Mouse (Mus musculus): Measurements from ENCODE around the gene Trim62. TPM values are rescaled to one million over a fixed set of nuclear protein-coding genes. Genes with fewer than 3 reads are reported as not detected.
"Not testable (repeated sequence)": the region's sequence is repeated elsewhere in the genome, so short reads cannot be mapped to it uniquely, and the experiment has no call there.

The Trim62 gene
- polyA plus RNA-seq, 1 experiment from 2014 or later: 0.15 TPM

DNA sequence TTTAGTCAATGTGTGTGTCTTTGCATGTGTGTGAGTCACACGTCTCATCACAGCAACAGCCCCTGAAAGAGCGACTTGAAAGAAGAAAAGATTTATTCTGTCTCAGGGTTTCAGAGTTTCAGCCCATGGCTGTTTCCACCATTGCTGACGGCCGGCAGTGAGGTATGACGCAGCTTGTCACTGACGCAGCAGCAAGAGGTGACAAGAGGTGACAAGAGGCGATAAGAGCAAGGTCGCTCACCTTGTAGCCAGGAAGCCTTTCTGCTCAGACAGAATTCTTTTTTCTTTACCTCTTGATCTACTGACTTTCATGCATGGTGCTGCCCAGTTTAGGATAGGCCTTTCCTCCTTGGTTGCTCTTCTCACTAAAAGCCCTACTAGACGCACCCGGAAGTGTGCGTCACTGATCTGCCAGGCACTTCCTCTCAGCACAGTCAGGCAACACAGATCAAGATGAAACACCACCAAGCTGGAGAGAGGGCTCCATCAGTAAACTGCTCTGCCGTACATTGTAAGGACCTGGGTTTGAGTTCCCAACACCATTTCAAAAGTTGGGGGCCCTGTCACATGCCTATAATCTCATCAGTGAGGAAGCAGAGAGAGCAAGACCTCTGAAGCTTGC, 31.0 kb upstream of the Trim62 start:
- H3K27me3 ChIP-seq (ENCODE audit: control insufficient read depth, insufficient read depth, low read depth, low read length): no peaks in the 10 kb centered on the region
- H3K27ac ChIP-seq (ENCODE audit: low read length): no peak overlapping the region
- H3K9me3 ChIP-seq (replicated peaks; ENCODE audit: control insufficient read depth, low read length): no peaks in the 10 kb centered on the region
- H3K4me3 ChIP-seq (ENCODE audit: low read depth, low read length): no peak overlapping the region
- H3K4me1 ChIP-seq (ENCODE audit: control insufficient read depth, low read depth, low read length): peaks cover 26% of the 10 kb centered on the region
- no peak overlapping the region for H3K4me2 ChIP-seq (ENCODE audit: low read depth, low read length)
- no peak for ATAC-seq (ENCODE audit: low read depth)
- H3K9ac ChIP-seq (ENCODE audit: low read depth, low read length): no peak overlapping the region
- no peaks in the 10 kb centered on the region for H3K36me3 ChIP-seq (ENCODE audit: control insufficient read depth, insufficient read depth)
- 64% methylated on average over 12 of the region's 12 CpGs for WGBS (ENCODE audit: insufficient replicate concordance)

DNA sequence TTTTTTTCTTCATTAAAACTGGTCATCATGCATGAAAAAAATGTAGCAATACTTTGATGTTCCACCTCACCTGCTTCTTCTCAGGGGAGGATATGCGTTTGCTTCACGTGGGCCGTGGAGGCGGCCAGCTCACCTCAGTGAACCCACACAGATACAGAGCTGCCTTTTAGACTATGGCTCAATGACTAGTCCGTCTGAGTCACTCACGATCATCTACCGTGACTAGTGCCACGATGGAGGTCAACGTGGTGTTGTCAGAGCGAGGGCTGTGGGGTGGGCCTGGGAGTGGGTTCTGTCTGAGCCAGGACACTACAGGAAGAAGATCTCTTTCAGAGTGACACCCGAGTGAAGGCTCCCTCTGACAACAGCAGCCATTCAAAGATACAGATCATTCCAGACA, 30.3 kb upstream of the Trim62 start:
- Histone ChIP-seq H3K36me3 (ENCODE audit: control insufficient read depth, insufficient read depth) (no peaks in the 10 kb centered on the region), H3K4me2 (ENCODE audit: low read depth, low read length) (no peak overlapping the region), H3K27me3 (ENCODE audit: control insufficient read depth, insufficient read depth, low read depth, low read length) (no peaks in the 10 kb centered on the region), H3K9ac (ENCODE audit: low read depth, low read length) (no peak overlapping the region), H3K4me1 (ENCODE audit: control insufficient read depth, low read depth, low read length) (peaks cover 32% of the 10 kb centered on the region), H3K9me3 (replicated peaks; ENCODE audit: control insufficient read depth, low read length) (no peaks in the 10 kb centered on the region), H3K27ac (ENCODE audit: low read length) (no peak overlapping the region), H3K4me3 (ENCODE audit: low read depth, low read length) (no peak overlapping the region)
- no peak for ATAC-seq (ENCODE audit: low read depth)
- 81% methylated on average over 11 of the region's 11 CpGs for WGBS (ENCODE audit: insufficient replicate concordance)

DNA sequence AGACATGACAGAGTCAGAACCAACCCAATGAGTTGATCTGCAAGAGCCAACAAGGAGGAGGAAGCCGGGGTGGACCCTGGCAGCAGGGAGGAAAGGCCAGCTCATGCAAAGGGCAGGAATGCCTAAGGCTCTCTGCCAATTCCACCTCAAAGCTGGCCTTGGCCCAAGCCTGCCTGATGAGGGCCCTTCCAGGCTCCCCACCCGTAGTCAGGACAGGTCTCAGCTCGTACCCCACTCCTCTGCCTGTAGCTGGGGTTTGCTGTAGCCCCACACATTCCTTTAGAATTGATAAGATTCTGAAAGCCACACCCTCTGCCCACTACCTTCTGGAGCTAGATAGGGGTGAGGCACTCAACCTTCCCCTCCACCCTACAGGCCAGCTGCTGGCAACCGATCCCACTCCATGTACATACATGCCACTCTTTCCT, 27.8 kb upstream of the Trim62 start:
- peaks cover 32% of the 10 kb centered on the region for H3K4me1 ChIP-seq (ENCODE audit: control insufficient read depth, low read depth, low read length)
- H3K9me3 ChIP-seq (replicated peaks; ENCODE audit: control insufficient read depth, low read length): peaks cover 3% of the 10 kb centered on the region; the same call in 1 of the 2 replicates
- peak; percentile 92 for ATAC-seq (ENCODE audit: low read depth)
- H3K36me3 ChIP-seq (ENCODE audit: control insufficient read depth, insufficient read depth): no peaks in the 10 kb centered on the region
- H3K27me3 ChIP-seq (ENCODE audit: control insufficient read depth, insufficient read depth, low read depth, low read length): no peaks in the 10 kb centered on the region
- WGBS (ENCODE audit: insufficient replicate concordance): 11% methylated on average over 4 of the region's 4 CpGs
- H3K4me3 ChIP-seq (ENCODE audit: low read depth, low read length): 0 out of 2 replicates have a peak overlapping the region, but pooled peaks have one; percentile 15
- H3K27ac ChIP-seq (ENCODE audit: low read length): peak overlapping the region; percentile 91
- peak overlapping the region; percentile 52 for H3K9ac ChIP-seq (ENCODE audit: low read depth, low read length)
- peak overlapping the region; percentile 59 for H3K4me2 ChIP-seq (ENCODE audit: low read depth, low read length)

DNA sequence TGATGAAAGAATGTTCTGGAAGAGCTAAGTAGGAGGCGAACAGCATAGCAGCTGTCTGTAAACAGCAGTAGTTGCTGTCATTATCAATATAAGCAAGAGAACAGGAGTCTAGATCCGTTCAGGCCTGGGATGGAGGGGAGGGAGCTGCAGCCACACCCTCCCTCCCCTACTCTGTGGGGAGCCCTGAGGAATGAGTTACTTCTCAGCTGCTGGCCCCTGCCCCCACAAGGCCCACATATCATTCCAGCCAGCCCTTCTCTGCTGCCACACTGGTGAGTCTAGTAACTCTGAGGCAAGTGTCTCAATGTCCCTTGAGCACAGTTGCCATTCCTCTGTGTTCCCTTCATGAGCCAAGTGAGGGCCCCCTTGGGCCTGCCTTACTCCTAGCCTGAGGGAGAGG, 26.2 kb upstream of the Trim62 start:
- peak; percentile 76 for ATAC-seq (ENCODE audit: low read depth)
- 26% methylated on average over 2 of the region's 2 CpGs for WGBS (ENCODE audit: insufficient replicate concordance)
- Histone ChIP-seq H3K9me3 (replicated peaks; ENCODE audit: control insufficient read depth, low read length) (peaks cover 3% of the 10 kb centered on the region; the same call in 1 of the 2 replicates), H3K4me3 (ENCODE audit: low read depth, low read length) (no peak overlapping the region), H3K36me3 (ENCODE audit: control insufficient read depth, insufficient read depth) (no peaks in the 10 kb centered on the region), H3K4me1 (ENCODE audit: control insufficient read depth, low read depth, low read length) (peaks cover 32% of the 10 kb centered on the region), H3K27ac (ENCODE audit: low read length) (peak overlapping the region; percentile 91), H3K9ac (ENCODE audit: low read depth, low read length) (peak overlapping the region; percentile 47), H3K27me3 (ENCODE audit: control insufficient read depth, insufficient read depth, low read depth, low read length) (no peaks in the 10 kb centered on the region), H3K4me2 (ENCODE audit: low read depth, low read length) (peak overlapping the region; percentile 17; the same call in 1 of the 2 replicates)

DNA sequence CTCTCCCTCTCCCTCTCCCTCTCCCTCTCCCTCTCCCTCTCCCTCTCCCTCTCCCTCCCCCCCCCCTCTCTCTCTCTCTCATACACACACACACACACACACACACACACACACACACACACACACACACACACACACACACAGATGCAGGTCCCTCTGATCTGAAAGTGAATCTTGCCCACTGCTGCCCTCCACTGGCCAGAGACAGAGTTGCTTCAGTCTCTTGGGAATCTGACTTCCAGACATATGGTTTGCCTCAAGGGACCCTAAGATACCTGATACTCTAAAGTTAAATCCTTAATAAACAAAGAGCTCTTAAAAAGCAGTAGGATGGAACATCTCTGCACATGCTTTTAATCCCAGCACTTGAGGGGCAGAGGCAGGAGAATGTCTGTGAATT, 25.2 kb upstream of the Trim62 start:
- not testable (repeated sequence) for H3K4me3 ChIP-seq (ENCODE audit: low read depth, low read length); H3K36me3 ChIP-seq (ENCODE audit: control insufficient read depth, insufficient read depth); H3K9ac ChIP-seq (ENCODE audit: low read depth, low read length); H3K9me3 ChIP-seq (replicated peaks; ENCODE audit: control insufficient read depth, low read length); ATAC-seq (ENCODE audit: low read depth); H3K27me3 ChIP-seq (ENCODE audit: control insufficient read depth, insufficient read depth, low read depth, low read length); H3K27ac ChIP-seq (ENCODE audit: low read length); H3K4me2 ChIP-seq (ENCODE audit: low read depth, low read length)
- H3K4me1 ChIP-seq (ENCODE audit: control insufficient read depth, low read depth, low read length): peaks cover 32% of the 10 kb centered on the region

DNA sequence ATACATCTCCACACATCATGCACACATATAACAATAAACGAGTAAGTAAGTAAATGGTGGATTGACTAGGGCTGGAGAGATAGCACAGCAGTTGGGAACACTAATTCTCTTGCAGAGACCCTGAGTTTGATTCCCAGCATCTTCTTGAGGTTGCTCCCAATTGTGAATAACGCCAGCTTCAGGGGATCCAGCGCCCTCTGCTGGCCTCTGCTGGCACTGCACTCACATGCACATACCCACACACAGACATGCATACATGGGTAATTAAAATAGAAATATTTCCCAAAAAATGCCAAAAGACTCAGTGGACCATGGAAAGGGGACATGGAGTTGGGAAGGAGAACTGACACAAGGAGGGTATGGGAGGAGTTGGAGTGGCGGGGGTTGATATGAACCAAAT, 24.5 kb upstream of the Trim62 start:
- Histone ChIP-seq H3K27me3 (ENCODE audit: control insufficient read depth, insufficient read depth, low read depth, low read length) (no peaks in the 10 kb centered on the region), H3K9me3 (replicated peaks; ENCODE audit: control insufficient read depth, low read length) (peaks cover 3% of the 10 kb centered on the region; the same call in 1 of the 2 replicates), H3K27ac (ENCODE audit: low read length) (no peak overlapping the region), H3K36me3 (ENCODE audit: control insufficient read depth, insufficient read depth) (no peaks in the 10 kb centered on the region), H3K4me1 (ENCODE audit: control insufficient read depth, low read depth, low read length) (peaks cover 32% of the 10 kb centered on the region), H3K4me3 (ENCODE audit: low read depth, low read length) (no peak overlapping the region), H3K9ac (ENCODE audit: low read depth, low read length) (no peak overlapping the region), H3K4me2 (ENCODE audit: low read depth, low read length) (no peak overlapping the region)
- no peak for ATAC-seq (ENCODE audit: low read depth)
- 52% methylated on average over 4 of the region's 4 CpGs for WGBS (ENCODE audit: insufficient replicate concordance)

DNA sequence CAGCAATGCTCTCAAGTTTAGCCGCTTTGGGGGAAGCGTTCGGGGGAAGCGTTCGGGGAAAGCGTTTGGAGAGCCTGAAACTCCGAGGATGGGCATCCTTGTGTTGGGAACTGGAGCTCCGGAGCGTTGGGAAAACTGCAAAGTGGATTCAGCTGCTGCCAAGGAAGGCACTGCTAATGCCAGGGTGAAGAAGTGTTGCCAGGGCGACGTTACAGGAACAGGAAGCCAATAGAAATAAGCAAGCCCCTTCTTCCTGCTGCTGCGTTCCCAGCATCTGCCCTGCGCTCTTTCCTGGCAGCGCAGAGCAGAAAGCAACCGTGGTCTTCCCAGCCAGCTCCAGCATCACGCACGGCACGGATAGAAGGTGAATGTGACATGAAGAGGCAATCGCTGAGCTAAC, 10.4 kb upstream of the Trim62 start:
- no peaks in the 10 kb centered on the region for H3K4me1 ChIP-seq (ENCODE audit: control insufficient read depth, low read depth, low read length)
- H3K27me3 ChIP-seq (ENCODE audit: control insufficient read depth, insufficient read depth, low read depth, low read length): peaks cover 2% of the 10 kb centered on the region
- no peak overlapping the region for H3K9ac ChIP-seq (ENCODE audit: low read depth, low read length)
- ATAC-seq (ENCODE audit: low read depth): no peak
- WGBS (ENCODE audit: insufficient replicate concordance): 38% methylated on average over 19 of the region's 19 CpGs
- no peak overlapping the region for H3K4me2 ChIP-seq (ENCODE audit: low read depth, low read length)
- no peak overlapping the region for H3K4me3 ChIP-seq (ENCODE audit: low read depth, low read length)
- H3K27ac ChIP-seq (ENCODE audit: low read length): no peak overlapping the region
- H3K36me3 ChIP-seq (ENCODE audit: control insufficient read depth, insufficient read depth): no peaks in the 10 kb centered on the region
- H3K9me3 ChIP-seq (replicated peaks; ENCODE audit: control insufficient read depth, low read length): no peaks in the 10 kb centered on the region

DNA sequence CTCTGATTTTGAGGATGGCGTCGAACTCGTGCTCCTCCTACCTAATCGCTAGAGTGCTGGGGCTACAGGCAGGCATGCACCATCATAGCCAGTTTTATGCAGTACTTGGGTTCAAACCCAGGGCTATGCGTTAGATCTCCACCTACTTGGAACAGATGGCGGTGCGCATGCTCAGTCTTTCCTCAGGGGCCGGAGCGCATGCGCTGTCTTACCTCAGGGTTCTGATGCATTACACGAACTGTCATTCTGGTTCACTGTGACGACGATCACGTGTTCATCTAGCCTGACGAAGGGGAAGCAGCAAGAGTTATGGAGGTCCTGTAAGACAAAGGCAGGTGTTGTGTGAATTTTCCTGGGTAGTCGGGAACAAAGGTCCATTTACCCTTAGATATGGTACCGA, 9.3 kb upstream of the Trim62 start:
- H3K36me3 ChIP-seq (ENCODE audit: control insufficient read depth, insufficient read depth): no peaks in the 10 kb centered on the region
- no peaks in the 10 kb centered on the region for H3K4me1 ChIP-seq (ENCODE audit: control insufficient read depth, low read depth, low read length)
- peaks cover 9% of the 10 kb centered on the region for H3K27me3 ChIP-seq (ENCODE audit: control insufficient read depth, insufficient read depth, low read depth, low read length)
- no peak overlapping the region for H3K4me3 ChIP-seq (ENCODE audit: low read depth, low read length)
- 82% methylated on average over 17 of the region's 17 CpGs for WGBS (ENCODE audit: insufficient replicate concordance)
- no peak overlapping the region for H3K9ac ChIP-seq (ENCODE audit: low read depth, low read length)
- no peak overlapping the region for H3K27ac ChIP-seq (ENCODE audit: low read length)
- no peaks in the 10 kb centered on the region for H3K9me3 ChIP-seq (replicated peaks; ENCODE audit: control insufficient read depth, low read length)
- no peak overlapping the region for H3K4me2 ChIP-seq (ENCODE audit: low read depth, low read length)
- ATAC-seq (ENCODE audit: low read depth): no peak

DNA sequence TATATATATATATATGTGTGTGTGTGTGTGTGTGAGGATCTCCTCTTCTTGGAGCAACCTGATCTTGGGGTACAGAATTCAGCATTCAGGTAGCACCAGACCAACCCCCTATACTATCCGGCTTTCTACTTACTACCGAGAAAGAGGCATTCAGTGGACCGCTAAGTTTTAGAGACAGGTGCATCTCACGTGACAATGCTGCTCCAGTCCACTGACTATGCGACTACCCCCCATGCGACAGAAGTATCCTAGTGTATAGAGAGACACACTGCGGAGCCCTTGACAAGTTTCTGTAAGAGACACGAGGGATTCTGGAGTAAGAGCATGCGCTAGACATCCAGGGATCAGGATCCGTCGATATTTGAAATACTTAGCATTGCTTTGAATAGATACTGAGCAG, 7.9 kb upstream of the Trim62 start:
- Histone ChIP-seq H3K27me3 (ENCODE audit: control insufficient read depth, insufficient read depth, low read depth, low read length) (peaks cover 9% of the 10 kb centered on the region), H3K9me3 (replicated peaks; ENCODE audit: control insufficient read depth, low read length) (no peaks in the 10 kb centered on the region), H3K9ac (ENCODE audit: low read depth, low read length) (no peak overlapping the region), H3K36me3 (ENCODE audit: control insufficient read depth, insufficient read depth) (no peaks in the 10 kb centered on the region), H3K4me1 (ENCODE audit: control insufficient read depth, low read depth, low read length) (no peaks in the 10 kb centered on the region), H3K4me2 (ENCODE audit: low read depth, low read length) (no peak overlapping the region), H3K4me3 (ENCODE audit: low read depth, low read length) (no peak overlapping the region), H3K27ac (ENCODE audit: low read length) (no peak overlapping the region)
- 83% methylated on average over 11 of the region's 11 CpGs for WGBS (ENCODE audit: insufficient replicate concordance)
- no peak for ATAC-seq (ENCODE audit: low read depth)

All from liver, embryonic 16.5 days (tissue).